Mouse (Mus musculus): ENCODE measurements at regions not wholly inside any gene's neighbourhood (a gene's known extent, or its start where the extent isn't known, plus 50 kb on each side); places are given as distances from the start of the nearest gene placed in this dataset.
A peak's percentile ranks its signal among the peaks of the same experiment; 100 is the strongest.

DNA sequence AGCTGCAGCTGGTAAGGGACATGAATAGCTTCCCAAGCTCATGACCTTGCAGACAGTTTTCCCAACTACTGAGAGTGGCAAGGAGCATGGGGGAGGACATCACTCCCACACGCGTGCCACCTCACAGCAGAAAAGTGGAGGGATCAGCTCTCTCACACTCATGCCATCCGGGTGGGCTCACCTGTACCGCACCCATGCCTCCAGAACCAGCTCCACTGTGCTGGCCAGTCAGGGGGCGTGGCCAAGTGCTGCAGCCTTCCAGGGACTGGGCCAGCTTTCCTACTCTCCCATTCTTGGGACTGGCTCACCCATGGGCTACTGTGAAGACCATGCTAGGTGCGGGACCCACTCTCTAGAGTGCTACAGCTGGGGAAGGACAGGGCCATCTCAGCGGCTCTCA, 88.4 kb upstream of the Klf13 start:
- H3K9me3 ChIP-seq (ENCODE audit: control insufficient read depth, low read length) = 0 out of 2 replicates have a peak, but pooled peaks cover 3% of the 10 kb centered on the region
- H3K27me3 ChIP-seq (ENCODE audit: control insufficient read depth, insufficient read depth, low read length) = no peaks in the 10 kb centered on the region
- H3K27ac ChIP-seq (replicated peaks in 1 of 2; ENCODE audit: control insufficient read depth in 1 of 2, insufficient read depth in 1 of 2, low read depth in 2 of 2, low read length in 2 of 2) = no peak overlapping the region
- no peaks in the 10 kb centered on the region for H3K36me3 ChIP-seq (ENCODE audit: control insufficient read depth, insufficient read depth, low read length)
- no peak for ATAC-seq (ENCODE audit: insufficient number of reproducible peaks, insufficient read depth, low FRiP score, low read depth)
- H3K9ac ChIP-seq (ENCODE audit: low read length) = no peak overlapping the region
- H3K4me3 ChIP-seq (ENCODE audit: control insufficient read depth in 1 of 2, insufficient read depth in 1 of 2, low read depth in 1 of 2, low read length in 2 of 2) = no peak overlapping the region
- 86% methylated on average over 7 of the region's 7 CpGs for WGBS
- H3K4me1 ChIP-seq (ENCODE audit: control insufficient read depth in 2 of 2, insufficient read depth in 2 of 2, low read length in 2 of 2) = peaks cover 12 to 23% of the 10 kb centered on the region in 2 experiments
- H3K4me2 ChIP-seq (ENCODE audit: low read length) = no peak overlapping the region

DNA sequence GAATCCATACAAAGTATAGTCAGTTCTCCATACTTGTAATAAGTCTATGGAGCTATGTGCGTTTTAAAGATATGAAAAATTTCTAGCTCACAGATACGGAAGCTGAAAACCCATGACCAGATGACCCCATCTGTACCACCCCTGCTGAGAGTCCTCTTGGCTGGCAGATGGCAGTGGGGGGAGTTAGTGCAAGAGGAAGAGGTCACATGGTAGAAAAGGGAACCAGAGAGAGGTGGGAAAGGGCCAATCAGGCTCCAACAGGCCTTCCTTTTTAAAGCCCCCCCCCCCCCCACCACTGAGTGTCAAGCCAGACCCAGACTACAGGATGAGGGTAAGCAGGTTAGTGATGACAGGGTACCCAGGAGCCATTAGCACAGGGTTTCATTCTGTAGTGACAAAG, 86.4 kb upstream of the Klf13 start:
- WGBS = 92% methylated on average over 2 of the region's 2 CpGs
- Histone ChIP-seq H3K36me3 (ENCODE audit: control insufficient read depth, insufficient read depth, low read length) (no peaks in the 10 kb centered on the region), H3K27ac (replicated peaks in 1 of 2; ENCODE audit: control insufficient read depth in 1 of 2, insufficient read depth in 1 of 2, low read depth in 2 of 2, low read length in 2 of 2) (no peak overlapping the region), H3K27me3 (ENCODE audit: control insufficient read depth, insufficient read depth, low read length) (no peaks in the 10 kb centered on the region), H3K4me1 (ENCODE audit: control insufficient read depth in 2 of 2, insufficient read depth in 2 of 2, low read length in 2 of 2) (peaks cover 19 to 33% of the 10 kb centered on the region in 2 experiments), H3K4me2 (ENCODE audit: low read length) (no peak overlapping the region), H3K9me3 (ENCODE audit: control insufficient read depth, low read length) (0 out of 2 replicates have a peak, but pooled peaks cover 3% of the 10 kb centered on the region), H3K4me3 (ENCODE audit: control insufficient read depth in 1 of 2, insufficient read depth in 1 of 2, low read depth in 1 of 2, low read length in 2 of 2) (no peak overlapping the region), H3K9ac (ENCODE audit: low read length) (no peak overlapping the region)
- ATAC-seq (ENCODE audit: insufficient number of reproducible peaks, insufficient read depth, low FRiP score, low read depth) = no peak

DNA sequence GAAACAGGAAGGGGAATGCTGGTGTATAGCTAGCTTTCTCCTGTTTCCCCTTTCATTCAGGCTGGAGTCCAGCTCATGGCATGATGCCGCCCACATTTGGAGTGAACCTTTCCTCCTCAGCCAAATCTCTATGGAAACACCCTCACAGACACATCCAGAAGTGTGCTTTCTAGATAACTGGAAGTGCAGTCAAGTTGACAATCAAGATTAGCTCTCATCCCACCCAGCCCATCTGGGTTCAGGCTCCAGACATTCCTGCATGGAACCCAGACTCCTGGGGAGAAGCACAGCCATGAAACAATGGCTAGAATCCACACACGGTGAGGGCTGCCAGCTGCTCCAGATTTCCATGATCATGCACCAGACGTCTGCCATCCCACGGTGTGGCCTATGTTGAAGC, 85.5 kb upstream of the Klf13 start:
- Histone ChIP-seq H3K9me3 (ENCODE audit: control insufficient read depth, low read length) (0 out of 2 replicates have a peak, but pooled peaks cover 3% of the 10 kb centered on the region), H3K27ac (replicated peaks in 1 of 2; ENCODE audit: control insufficient read depth in 1 of 2, insufficient read depth in 1 of 2, low read depth in 2 of 2, low read length in 2 of 2) (no peak overlapping the region), H3K9ac (ENCODE audit: low read length) (no peak overlapping the region), H3K4me3 (ENCODE audit: control insufficient read depth in 1 of 2, insufficient read depth in 1 of 2, low read depth in 1 of 2, low read length in 2 of 2) (no peak overlapping the region), H3K4me2 (ENCODE audit: low read length) (no peak overlapping the region), H3K27me3 (ENCODE audit: control insufficient read depth, insufficient read depth, low read length) (no peaks in the 10 kb centered on the region), H3K36me3 (ENCODE audit: control insufficient read depth, insufficient read depth, low read length) (no peaks in the 10 kb centered on the region), H3K4me1 (ENCODE audit: control insufficient read depth in 2 of 2, insufficient read depth in 2 of 2, low read length in 2 of 2) (peaks cover 19 to 33% of the 10 kb centered on the region in 2 experiments)
- 54% methylated on average over 4 of the region's 4 CpGs for WGBS
- ATAC-seq (ENCODE audit: insufficient number of reproducible peaks, insufficient read depth, low FRiP score, low read depth) = no peak

DNA sequence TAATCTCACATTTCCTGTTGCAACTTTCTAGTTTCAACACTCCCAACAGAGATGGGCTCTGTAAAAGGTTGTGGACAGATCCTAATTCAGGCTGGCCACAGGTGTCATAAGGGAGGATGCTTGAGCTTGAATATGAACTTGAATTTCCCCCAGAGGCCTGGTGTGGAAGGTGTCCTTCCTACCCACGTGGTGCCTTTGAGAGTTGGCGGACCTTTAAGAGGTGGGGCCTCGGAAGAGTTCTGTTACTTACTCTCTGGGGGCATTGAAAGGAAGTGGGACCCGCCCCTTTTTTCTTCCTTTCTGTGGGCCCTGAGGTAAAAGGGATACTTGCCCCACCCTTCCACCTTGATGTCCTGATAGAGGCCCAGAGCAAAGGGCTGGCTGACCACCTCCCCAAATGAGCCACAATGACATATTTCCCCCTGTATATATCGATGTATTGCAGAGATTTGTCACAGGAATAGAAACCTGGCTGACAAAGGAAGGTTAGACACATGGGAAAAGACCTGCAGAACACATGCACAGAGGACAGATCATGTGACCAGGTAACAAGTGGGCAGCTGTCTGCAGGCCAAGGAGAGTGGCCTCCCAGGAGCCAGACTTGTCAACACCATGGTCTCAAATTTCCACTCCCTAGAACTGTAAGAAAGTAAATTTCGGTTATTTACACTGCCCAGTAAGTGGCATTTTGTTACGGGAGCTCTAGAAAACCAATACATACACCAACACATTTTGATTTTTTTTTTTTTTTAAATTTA, 84.2 kb upstream of the Klf13 start:
- Histone ChIP-seq H3K27me3 (ENCODE audit: control insufficient read depth, insufficient read depth, low read length) (no peaks in the 10 kb centered on the region), H3K4me1 (ENCODE audit: control insufficient read depth in 2 of 2, insufficient read depth in 2 of 2, low read length in 2 of 2) (peaks cover 19 to 33% of the 10 kb centered on the region in 2 experiments), H3K36me3 (ENCODE audit: control insufficient read depth, insufficient read depth, low read length) (no peaks in the 10 kb centered on the region), H3K9me3 (ENCODE audit: control insufficient read depth, low read length) (no peaks in the 10 kb centered on the region), H3K4me3 (ENCODE audit: control insufficient read depth in 1 of 2, insufficient read depth in 1 of 2, low read depth in 1 of 2, low read length in 2 of 2) (no peak overlapping the region), H3K4me2 (ENCODE audit: low read length) (no peak overlapping the region), H3K27ac (replicated peaks in 1 of 2; ENCODE audit: control insufficient read depth in 1 of 2, insufficient read depth in 1 of 2, low read depth in 2 of 2, low read length in 2 of 2) (peak overlapping the region; percentile 69 to 83), H3K9ac (ENCODE audit: low read length) (peak overlapping the region; percentile 21; the same call in 1 of the 2 replicates)
- no peak for ATAC-seq (ENCODE audit: insufficient number of reproducible peaks, insufficient read depth, low FRiP score, low read depth)
- WGBS = 41% methylated on average over 7 of the region's 7 CpGs

DNA sequence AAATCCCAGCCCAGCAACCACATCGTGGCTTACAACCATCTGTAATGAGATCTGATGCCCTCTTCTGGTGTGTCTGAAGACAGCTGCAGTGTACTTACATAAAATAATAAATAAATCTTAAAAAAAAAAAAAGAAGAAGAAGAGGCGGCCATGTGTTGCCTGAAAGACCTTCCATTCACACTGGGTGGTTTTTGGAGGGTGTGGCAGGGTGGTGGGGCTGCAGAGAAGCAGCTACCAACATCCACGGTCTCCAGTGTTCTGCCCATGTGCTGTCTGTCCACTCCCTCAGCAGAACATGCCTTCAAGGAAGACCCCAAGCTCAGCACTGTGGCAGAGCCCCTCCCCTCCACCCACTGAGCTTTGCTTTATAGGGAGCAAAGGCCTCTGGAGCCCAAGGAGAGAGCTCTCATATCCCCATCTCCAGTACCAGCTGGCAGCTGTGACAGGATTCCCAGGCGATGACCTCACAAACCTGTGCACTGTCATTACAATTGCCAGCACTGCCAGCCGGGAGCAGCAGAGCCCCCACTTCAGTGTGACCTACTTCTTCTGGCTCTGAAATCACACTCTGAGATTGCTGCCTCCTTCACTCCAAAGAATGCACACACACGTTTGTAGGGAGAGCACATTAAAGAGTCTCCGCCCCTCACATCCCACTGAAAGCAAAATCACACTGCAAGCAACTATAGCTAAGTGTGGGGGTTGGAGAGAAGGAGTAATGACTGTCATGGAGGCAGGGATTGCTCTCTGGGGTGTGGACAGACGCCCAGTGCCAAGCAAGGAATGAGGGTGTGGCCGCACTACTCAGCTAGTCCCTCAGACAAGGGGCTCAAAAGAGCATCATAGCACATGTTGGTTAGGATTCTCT, 82.8 kb upstream of the Klf13 start:
- Histone ChIP-seq H3K4me2 (ENCODE audit: low read length) (no peak overlapping the region), H3K36me3 (ENCODE audit: control insufficient read depth, insufficient read depth, low read length) (no peaks in the 10 kb centered on the region), H3K27me3 (ENCODE audit: control insufficient read depth, insufficient read depth, low read length) (no peaks in the 10 kb centered on the region), H3K9me3 (ENCODE audit: control insufficient read depth, low read length) (no peaks in the 10 kb centered on the region), H3K9ac (ENCODE audit: low read length) (no peak overlapping the region), H3K4me1 (ENCODE audit: control insufficient read depth in 2 of 2, insufficient read depth in 2 of 2, low read length in 2 of 2) (peaks cover 17 to 33% of the 10 kb centered on the region in 2 experiments), H3K27ac (replicated peaks in 1 of 2; ENCODE audit: control insufficient read depth in 1 of 2, insufficient read depth in 1 of 2, low read depth in 2 of 2, low read length in 2 of 2) (peak overlapping the region; percentile 69 to 83), H3K4me3 (ENCODE audit: control insufficient read depth in 1 of 2, insufficient read depth in 1 of 2, low read depth in 1 of 2, low read length in 2 of 2) (no peak overlapping the region)
- 45% methylated on average over 9 of the region's 9 CpGs for WGBS
- peak; percentile 75 for ATAC-seq (ENCODE audit: insufficient number of reproducible peaks, insufficient read depth, low FRiP score, low read depth)

DNA sequence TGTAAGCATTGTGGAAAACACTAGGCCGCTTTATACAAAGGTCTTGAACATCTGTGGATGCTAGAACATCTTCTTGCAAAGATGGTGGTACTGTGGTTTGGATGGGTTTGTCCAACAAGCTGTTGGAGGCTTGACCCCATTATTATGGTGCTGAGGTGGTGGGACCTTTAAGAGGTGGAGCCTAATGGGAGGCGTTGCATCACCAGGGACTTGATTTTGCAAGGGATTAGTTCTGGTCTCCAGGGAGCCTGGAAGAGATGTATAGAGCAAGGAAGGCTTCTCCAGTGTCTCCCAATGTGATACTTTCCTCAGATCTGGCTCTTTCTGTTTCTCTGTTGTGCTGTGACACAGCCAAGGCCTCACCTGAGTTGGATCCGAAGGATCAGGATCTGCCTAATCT, 79.4 kb upstream of the Klf13 start:
- Histone ChIP-seq H3K4me1 (ENCODE audit: control insufficient read depth in 2 of 2, insufficient read depth in 2 of 2, low read length in 2 of 2) (peaks cover 18 to 26% of the 10 kb centered on the region in 2 experiments), H3K36me3 (ENCODE audit: control insufficient read depth, insufficient read depth, low read length) (no peaks in the 10 kb centered on the region), H3K27me3 (ENCODE audit: control insufficient read depth, insufficient read depth, low read length) (no peaks in the 10 kb centered on the region), H3K9ac (ENCODE audit: low read length) (no peak overlapping the region), H3K4me3 (ENCODE audit: control insufficient read depth in 1 of 2, insufficient read depth in 1 of 2, low read depth in 1 of 2, low read length in 2 of 2) (no peak overlapping the region), H3K4me2 (ENCODE audit: low read length) (no peak overlapping the region), H3K27ac (replicated peaks in 1 of 2; ENCODE audit: control insufficient read depth in 1 of 2, insufficient read depth in 1 of 2, low read depth in 2 of 2, low read length in 2 of 2) (no peak overlapping the region), H3K9me3 (ENCODE audit: control insufficient read depth, low read length) (no peaks in the 10 kb centered on the region)
- 71% methylated on average over 3 of the region's 3 CpGs for WGBS
- ATAC-seq (ENCODE audit: insufficient number of reproducible peaks, insufficient read depth, low FRiP score, low read depth) = no peak

DNA sequence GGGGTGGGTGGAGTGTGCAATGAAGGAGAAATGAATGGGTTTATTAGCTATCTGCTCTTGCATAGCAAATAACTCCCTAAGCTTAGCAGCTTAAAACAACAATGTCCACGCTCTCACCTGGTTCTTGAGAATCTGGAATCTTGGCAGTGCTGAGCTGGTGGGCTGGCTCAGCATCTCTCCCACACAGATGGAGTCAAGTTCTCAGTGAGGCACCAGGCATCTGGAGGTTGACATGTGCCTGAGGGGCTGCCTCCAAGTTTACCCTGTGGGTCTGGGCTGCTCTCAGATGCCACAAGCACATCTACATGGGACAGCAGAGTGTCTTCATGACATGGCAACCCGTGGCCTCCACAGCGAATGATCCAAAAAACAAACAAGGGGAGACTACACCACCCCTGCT, 78.2 kb upstream of the Klf13 start:
- peaks cover 13 to 14% of the 10 kb centered on the region in 2 experiments for H3K4me1 ChIP-seq (ENCODE audit: control insufficient read depth in 2 of 2, insufficient read depth in 2 of 2, low read length in 2 of 2)
- WGBS = 84% methylated on average over 3 of the region's 3 CpGs
- H3K9me3 ChIP-seq (ENCODE audit: control insufficient read depth, low read length) = no peaks in the 10 kb centered on the region
- H3K27me3 ChIP-seq (ENCODE audit: control insufficient read depth, insufficient read depth, low read length) = no peaks in the 10 kb centered on the region
- no peaks in the 10 kb centered on the region for H3K36me3 ChIP-seq (ENCODE audit: control insufficient read depth, insufficient read depth, low read length)
- no peak overlapping the region for H3K4me3 ChIP-seq (ENCODE audit: control insufficient read depth in 1 of 2, insufficient read depth in 1 of 2, low read depth in 1 of 2, low read length in 2 of 2)
- no peak overlapping the region for H3K27ac ChIP-seq (replicated peaks in 1 of 2; ENCODE audit: control insufficient read depth in 1 of 2, insufficient read depth in 1 of 2, low read depth in 2 of 2, low read length in 2 of 2)
- ATAC-seq (ENCODE audit: insufficient number of reproducible peaks, insufficient read depth, low FRiP score, low read depth) = no peak
- H3K9ac ChIP-seq (ENCODE audit: low read length) = no peak overlapping the region
- no peak overlapping the region for H3K4me2 ChIP-seq (ENCODE audit: low read length)
